Mouse (Mus musculus): ENCODE measurements around the gene Cacna1b. TPM values are rescaled to one million over a fixed set of nuclear protein-coding genes. Genes with fewer than 3 reads are reported as not detected.

The Cacna1b gene
- total RNA-seq, 1 experiment, result 2.4 TPM

- no peaks in the 10 kb centered on the region for H3K9me3 ChIP-seq (ENCODE audit: control insufficient read depth, insufficient read depth, low read depth, low read length)
- no peaks in the 10 kb centered on the region for H3K4me1 ChIP-seq (ENCODE audit: control insufficient read depth in 2 of 2, insufficient read depth in 2 of 2, low read length in 2 of 2, poor library complexity in 1 of 2)
- in situ Hi-C loops (cut with MboI; ENCODE audit: low sequenced_read_pairs in 2 of 2, unreplicated experiment in 2 of 2), result no loop called here
- H3K36me3 ChIP-seq (ENCODE audit: control insufficient read depth, insufficient read depth, low read length, poor library complexity, severe bottlenecking), result no peaks in the 10 kb centered on the region
- DNase-seq (ENCODE audit: low read depth, low spot score), result no peak
- H3K4me3 ChIP-seq (ENCODE audit: insufficient read depth in 1 of 2, low read depth in 1 of 2, low read length in 2 of 2, poor library complexity in 1 of 2, severe bottlenecking in 1 of 2), result no peak overlapping the region
- no peak overlapping the region for H3K9ac ChIP-seq (ENCODE audit: insufficient read depth, low read depth, low read length, poor library complexity, severe bottlenecking)
- no peak for TF ChIP-seq ZC3H11A (IDR thresholded peaks at IDR 0.05; ENCODE audit: borderline replicate concordance, low read depth, low read length)
- TF ChIP-seq HCFC1 (IDR thresholded peaks at IDR 0.05; ENCODE audit: borderline replicate concordance, insufficient read depth, low read length), result no peak
- TF ChIP-seq CHD2 (IDR thresholded peaks at IDR 0.05; ENCODE audit: low read depth, low read length), result no peak
- no peak for TF ChIP-seq MAFK (IDR thresholded peaks at IDR 0.05; ENCODE audit: insufficient read depth, low read depth, low read length)
- no peak for TF ChIP-seq ZNF384 (IDR thresholded peaks at IDR 0.05; ENCODE audit: low read depth, low read length)
- no peak overlapping the region for H3K27ac ChIP-seq (ENCODE audit: insufficient read depth, low read depth, low read length, poor library complexity, severe bottlenecking)
Observed at GRCm38 (mm10) chr2:24747878-24748277, 15.1 kb downstream of the Cacna1b start.

- DNase-seq (ENCODE audit: low read depth, low spot score), result no peak
- Histone ChIP-seq H3K4me3 (ENCODE audit: insufficient read depth in 1 of 2, low read depth in 1 of 2, low read length in 2 of 2, poor library complexity in 1 of 2, severe bottlenecking in 1 of 2) (no peak overlapping the region), H3K36me3 (ENCODE audit: control insufficient read depth, insufficient read depth, low read length, poor library complexity, severe bottlenecking) (no peaks in the 10 kb centered on the region), H3K27ac (ENCODE audit: insufficient read depth, low read depth, low read length, poor library complexity, severe bottlenecking) (no peak overlapping the region), H3K9me3 (ENCODE audit: control insufficient read depth, insufficient read depth, low read depth, low read length) (no peaks in the 10 kb centered on the region), H3K4me1 (ENCODE audit: control insufficient read depth in 2 of 2, insufficient read depth in 2 of 2, low read length in 2 of 2, poor library complexity in 1 of 2) (no peaks in the 10 kb centered on the region), H3K9ac (ENCODE audit: insufficient read depth, low read depth, low read length, poor library complexity, severe bottlenecking) (no peak overlapping the region)
- in situ Hi-C loops (cut with MboI; ENCODE audit: low sequenced_read_pairs in 2 of 2, unreplicated experiment in 2 of 2), result no loop called here
- TF ChIP-seq CHD2 (IDR thresholded peaks at IDR 0.05; ENCODE audit: low read depth, low read length) (no peak), ZNF384 (IDR thresholded peaks at IDR 0.05; ENCODE audit: low read depth, low read length) (no peak), MAFK (IDR thresholded peaks at IDR 0.05; ENCODE audit: insufficient read depth, low read depth, low read length) (no peak), ZC3H11A (IDR thresholded peaks at IDR 0.05; ENCODE audit: borderline replicate concordance, low read depth, low read length) (no peak), HCFC1 (IDR thresholded peaks at IDR 0.05; ENCODE audit: borderline replicate concordance, insufficient read depth, low read length) (no peak)
Observed at GRCm38 (mm10) chr2:24739701-24740100, 23.3 kb downstream of the Cacna1b start.

- no peaks in the 10 kb centered on the region for H3K36me3 ChIP-seq (ENCODE audit: control insufficient read depth, insufficient read depth, low read length, poor library complexity, severe bottlenecking)
- in situ Hi-C loops (cut with MboI; ENCODE audit: low sequenced_read_pairs in 2 of 2, unreplicated experiment in 2 of 2), result no loop called here
- no peak for DNase-seq (ENCODE audit: low read depth, low spot score)
- no peak overlapping the region for H3K4me3 ChIP-seq (ENCODE audit: insufficient read depth in 1 of 2, low read depth in 1 of 2, low read length in 2 of 2, poor library complexity in 1 of 2, severe bottlenecking in 1 of 2)
- no peaks in the 10 kb centered on the region for H3K4me1 ChIP-seq (ENCODE audit: control insufficient read depth in 2 of 2, insufficient read depth in 2 of 2, low read length in 2 of 2, poor library complexity in 1 of 2)
- H3K9ac ChIP-seq (ENCODE audit: insufficient read depth, low read depth, low read length, poor library complexity, severe bottlenecking), result no peak overlapping the region
- no peak overlapping the region for H3K27ac ChIP-seq (ENCODE audit: insufficient read depth, low read depth, low read length, poor library complexity, severe bottlenecking)
- H3K9me3 ChIP-seq (ENCODE audit: control insufficient read depth, insufficient read depth, low read depth, low read length), result no peaks in the 10 kb centered on the region
- TF ChIP-seq HCFC1 (IDR thresholded peaks at IDR 0.05; ENCODE audit: borderline replicate concordance, insufficient read depth, low read length) (no peak), ZNF384 (IDR thresholded peaks at IDR 0.05; ENCODE audit: low read depth, low read length) (no peak), MAFK (IDR thresholded peaks at IDR 0.05; ENCODE audit: insufficient read depth, low read depth, low read length) (no peak), CHD2 (IDR thresholded peaks at IDR 0.05; ENCODE audit: low read depth, low read length) (no peak), ZC3H11A (IDR thresholded peaks at IDR 0.05; ENCODE audit: borderline replicate concordance, low read depth, low read length) (no peak)
Observed at GRCm38 (mm10) chr2:24733157-24733556, 29.8 kb downstream of the Cacna1b start.

- in situ Hi-C loops (cut with MboI; ENCODE audit: low sequenced_read_pairs in 2 of 2, unreplicated experiment in 2 of 2), result no loop called here
- Histone ChIP-seq H3K27ac (ENCODE audit: insufficient read depth, low read depth, low read length, poor library complexity, severe bottlenecking) (no peak overlapping the region), H3K9ac (ENCODE audit: insufficient read depth, low read depth, low read length, poor library complexity, severe bottlenecking) (no peak overlapping the region), H3K4me3 (ENCODE audit: insufficient read depth in 1 of 2, low read depth in 1 of 2, low read length in 2 of 2, poor library complexity in 1 of 2, severe bottlenecking in 1 of 2) (no peak overlapping the region), H3K4me1 (ENCODE audit: control insufficient read depth in 2 of 2, insufficient read depth in 2 of 2, low read length in 2 of 2, poor library complexity in 1 of 2) (no peaks in the 10 kb centered on the region), H3K9me3 (ENCODE audit: control insufficient read depth, insufficient read depth, low read depth, low read length) (no peaks in the 10 kb centered on the region), H3K36me3 (ENCODE audit: control insufficient read depth, insufficient read depth, low read length, poor library complexity, severe bottlenecking) (no peaks in the 10 kb centered on the region)
- TF ChIP-seq MAFK (IDR thresholded peaks at IDR 0.05; ENCODE audit: insufficient read depth, low read depth, low read length) (no peak), HCFC1 (IDR thresholded peaks at IDR 0.05; ENCODE audit: borderline replicate concordance, insufficient read depth, low read length) (no peak), ZC3H11A (IDR thresholded peaks at IDR 0.05; ENCODE audit: borderline replicate concordance, low read depth, low read length) (no peak), CHD2 (IDR thresholded peaks at IDR 0.05; ENCODE audit: low read depth, low read length) (no peak), ZNF384 (IDR thresholded peaks at IDR 0.05; ENCODE audit: low read depth, low read length) (no peak)
- DNase-seq (ENCODE audit: low read depth, low spot score), result no peak
Observed at GRCm38 (mm10) chr2:24725865-24726264, 37.1 kb downstream of the Cacna1b start.

All from ES-E14 (cell line).